Mouse (Mus musculus) cerebellum, adult 2 months (tissue): ENCODE data around the gene Ubtd1. TPM values are rescaled to one million over a fixed set of nuclear protein-coding genes. Genes with fewer than 3 reads are reported as not detected.

ENCODE experiments used
- DNase-seq, 2 experiments: peaks; one replicate each; pipeline ENCODE4 v3.0.0; 2021
- H3K27ac ChIP-seq: fragments of 200-500 bp; 2 replicates; pipeline ENCODE4 v1.5.1; 2012; ENCODE audit warnings: low read length, control low read depth, inconsistent platforms; ENCODE audit not compliant: insufficient read depth
- H3K27me3 ChIP-seq: fragments of 200-500 bp; 2 replicates; pipeline ENCODE4 v1.6.1; 2012; ENCODE audit warnings: inconsistent platforms, mild to moderate bottlenecking, low read length, moderate library complexity; ENCODE audit not compliant: control insufficient read depth, insufficient read depth
- H3K4me1 ChIP-seq: fragments of 200-500 bp; 2 replicates; pipeline ENCODE4 v1.6.1; 2011; ENCODE audit warnings: low read length; ENCODE audit not compliant: control insufficient read depth, insufficient read depth
- H3K4me3 ChIP-seq: fragments of 200-500 bp; replicated peaks from 2 replicates; pipeline ENCODE3; 2011; ENCODE audit warnings: mild to moderate bottlenecking, low read depth, low read length, control low read depth; ENCODE audit not compliant: insufficient read depth
- CTCF ChIP-seq: fragments of 200-500 bp; IDR thresholded peaks from 2 replicates; pipeline ENCODE4 v1.5.1; 2011; ENCODE audit warnings: low read depth, mild to moderate bottlenecking, control low read depth, low read length, moderate library complexity, borderline replicate concordance; ENCODE audit not compliant: insufficient read depth
- POLR2A ChIP-seq: fragments of 200-500 bp; IDR thresholded peaks from 2 replicates; pipeline ENCODE4 v1.6.1; 2011; ENCODE audit warnings: low read length, control low read depth, borderline replicate concordance; ENCODE audit not compliant: insufficient read depth
- WGBS: fragments of 180-500 bp; shearing (Covaris S2); methylation state at CpG from one replicate; pipeline ENCODE4 v1.1.7; 2018; 5-methylcytosine and 5-hydroxymethylcytosine counted together
- polyA plus RNA-seq: library from polyadenylated mRNA; depleted of rRNA; stranded (reverse); fragments of >200 nt; gene quantifications from 2 replicates; pipeline ENCODE4 v1.2.3, GENCODE M21; 2012

The Ubtd1 gene
- polyA plus RNA-seq, 1 experiment = 28.1 TPM

DNA sequence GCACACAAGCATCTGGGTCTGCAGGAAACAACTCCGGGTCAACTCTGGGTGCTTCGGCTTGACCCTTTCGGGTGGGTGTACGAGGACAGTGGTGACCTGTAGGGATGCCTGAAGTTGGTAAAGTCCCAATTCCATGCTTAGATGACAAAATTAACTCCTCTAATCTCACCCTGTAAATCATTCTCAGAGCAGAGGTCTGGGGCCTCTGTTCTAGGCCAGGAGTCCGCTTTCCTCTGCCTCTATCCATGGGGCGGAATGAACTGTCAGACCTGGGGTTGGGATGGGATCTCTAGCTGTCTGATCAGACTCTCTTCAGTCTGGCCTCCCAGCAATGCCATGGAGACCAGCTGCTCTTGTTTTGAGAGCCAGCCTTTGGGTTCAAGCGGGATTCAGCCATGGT is 79.9 kb downstream of the Ubtd1 start:
- Histone ChIP-seq H3K27ac (no peak overlapping the region), H3K27me3 (no peaks in the 10 kb centered on the region), H3K4me1 (no peaks in the 10 kb centered on the region), H3K4me3 (no peak overlapping the region)
- 85% methylated on average over 7 of the region's 7 CpGs for WGBS
- no peak for DNase-seq
- TF ChIP-seq CTCF = no peak
- TF ChIP-seq POLR2A = no peak

DNA sequence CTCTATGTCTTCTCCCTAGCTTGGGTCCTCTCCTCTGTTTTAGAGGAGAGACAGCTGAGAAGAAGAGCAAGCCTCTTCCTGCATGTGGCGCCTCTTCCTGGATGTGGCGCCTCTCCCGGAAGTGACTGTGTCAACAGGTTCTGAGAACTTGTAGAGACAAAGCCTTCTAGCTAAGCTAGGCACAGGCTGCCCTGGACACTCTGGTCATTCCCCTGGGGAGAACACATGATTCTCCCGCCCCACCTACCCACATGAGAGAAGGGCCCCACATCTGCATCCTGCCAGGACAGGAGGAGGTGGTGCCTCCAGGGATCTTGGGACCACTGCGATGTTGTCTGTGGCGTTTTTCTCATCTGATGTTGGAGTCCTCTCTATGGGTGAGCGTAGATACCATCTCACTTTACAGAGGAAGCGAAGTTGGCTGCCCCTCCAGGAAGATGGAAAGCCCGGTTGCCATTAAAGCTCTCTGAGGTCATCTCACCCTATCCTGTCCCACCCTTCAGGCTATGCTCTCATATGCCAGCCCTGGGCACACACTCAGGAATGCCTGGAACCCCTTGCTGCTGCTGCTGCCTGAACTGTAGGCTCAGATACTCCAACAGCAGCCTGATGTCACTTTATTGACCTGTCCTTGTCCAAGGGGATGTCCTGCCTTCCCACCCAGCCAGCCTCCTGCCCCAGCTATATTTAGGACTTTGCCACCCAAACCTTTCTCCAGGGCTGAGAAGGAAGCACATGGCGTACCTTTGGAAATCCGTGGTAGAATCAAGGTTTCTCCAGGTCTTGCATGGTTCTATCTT is 87.1 kb downstream of the Ubtd1 start:
- Histone ChIP-seq H3K4me3 (no peak overlapping the region), H3K27me3 (no peaks in the 10 kb centered on the region), H3K27ac (no peak overlapping the region), H3K4me1 (peaks cover 3% of the 10 kb centered on the region; the same call in 1 of the 2 replicates)
- WGBS = 83% methylated on average over 11 of the region's 11 CpGs
- no peak for TF ChIP-seq POLR2A
- no peak for TF ChIP-seq CTCF
- DNase-seq = no peak

- H3K27me3 ChIP-seq = no peaks in the 10 kb centered on the region
- H3K27ac ChIP-seq = no peak overlapping the region
- H3K4me3 ChIP-seq = no peak overlapping the region
- DNase-seq = peak; percentile 38 to 45
- TF ChIP-seq CTCF (peak; percentile 70; the same call in 1 of the 2 replicates), POLR2A (no peak)
- peaks cover 3% of the 10 kb centered on the region; the same call in 1 of the 2 replicates for H3K4me1 ChIP-seq
- 19% methylated on average over 6 of the region's 6 CpGs for WGBS
Measured at GRCm38 (mm10) chr19:42069241-42069525, 87.6 kb downstream of the Ubtd1 start.

DNA sequence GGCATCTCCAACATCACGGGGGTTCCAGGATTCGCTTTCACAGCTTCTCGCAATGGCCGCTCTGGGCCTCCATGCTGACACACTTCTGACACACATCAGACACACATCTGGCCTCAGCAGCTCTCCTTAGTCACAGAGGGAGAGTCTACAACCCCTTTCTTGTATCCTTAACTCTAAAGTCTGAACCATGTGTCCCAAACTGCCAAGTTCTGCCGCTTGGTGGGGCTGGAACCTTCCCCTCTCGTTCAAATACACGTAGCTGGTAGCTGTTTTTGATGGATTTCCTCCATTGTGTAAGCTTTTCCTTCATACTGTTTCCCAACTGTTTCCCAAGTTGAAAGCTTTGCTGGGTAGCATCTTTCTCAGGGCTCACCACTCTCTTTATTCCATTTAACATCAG is 89.7 kb downstream of the Ubtd1 start:
- H3K4me3 ChIP-seq = no peak overlapping the region
- TF ChIP-seq CTCF (no peak; the same call in 1 of the 2 replicates), POLR2A (no peak)
- H3K27ac ChIP-seq = no peak overlapping the region
- H3K4me1 ChIP-seq = peaks cover 3% of the 10 kb centered on the region; the same call in 1 of the 2 replicates
- H3K27me3 ChIP-seq = no peaks in the 10 kb centered on the region
- 76% methylated on average over 7 of the region's 7 CpGs for WGBS
- no peak for DNase-seq

GRCm38 (mm10) chr19:42071886-42072608 is 90.5 kb downstream of the Ubtd1 start:
- DNase-seq = no peak
- H3K4me3 ChIP-seq = no peak overlapping the region
- no peak overlapping the region for H3K27ac ChIP-seq
- H3K4me1 ChIP-seq = peaks cover 3% of the 10 kb centered on the region; the same call in 1 of the 2 replicates
- no peaks in the 10 kb centered on the region for H3K27me3 ChIP-seq
- TF ChIP-seq CTCF (no peak), POLR2A (no peak)
- 85% methylated on average over 15 of the region's 15 CpGs for WGBS

- H3K4me3 ChIP-seq = no peak overlapping the region
- H3K4me1 ChIP-seq = peaks cover 3% of the 10 kb centered on the region; the same call in 1 of the 2 replicates
- no peak overlapping the region for H3K27ac ChIP-seq
- TF ChIP-seq POLR2A = no peak
- TF ChIP-seq CTCF = peak; percentile 28; the same call in 1 of the 2 replicates
- no peaks in the 10 kb centered on the region for H3K27me3 ChIP-seq
- no peak for DNase-seq
- WGBS = 72% methylated on average over 7 of the region's 7 CpGs
Measured at GRCm38 (mm10) chr19:42072802-42073201, 91.2 kb downstream of the Ubtd1 start.

DNA sequence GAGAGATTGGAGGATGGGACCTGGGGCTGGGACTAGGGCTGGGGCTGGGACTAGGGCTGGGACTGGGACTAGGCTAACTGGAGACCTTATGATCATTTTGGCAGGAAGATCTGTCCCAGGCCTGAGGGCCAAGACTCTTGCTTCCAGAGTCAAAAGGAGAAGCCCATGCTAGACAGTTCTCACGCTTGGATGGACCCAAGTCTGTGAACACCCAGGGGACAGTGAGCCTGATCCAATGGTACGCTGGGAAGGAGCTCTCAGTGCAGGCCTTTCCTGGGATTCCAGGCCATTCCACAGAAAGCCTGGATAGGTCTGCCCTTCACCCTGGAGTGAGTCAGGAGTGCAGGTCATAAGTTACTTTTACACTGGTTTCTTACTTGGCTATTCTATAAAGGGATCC is 93.5 kb downstream of the Ubtd1 start:
- Histone ChIP-seq H3K4me1 (no peaks in the 10 kb centered on the region), H3K27me3 (no peaks in the 10 kb centered on the region), H3K4me3 (no peak overlapping the region), H3K27ac (no peak overlapping the region)
- WGBS = 67% methylated on average over 2 of the region's 2 CpGs
- TF ChIP-seq POLR2A (no peak), CTCF (no peak)
- DNase-seq = no peak

DNA sequence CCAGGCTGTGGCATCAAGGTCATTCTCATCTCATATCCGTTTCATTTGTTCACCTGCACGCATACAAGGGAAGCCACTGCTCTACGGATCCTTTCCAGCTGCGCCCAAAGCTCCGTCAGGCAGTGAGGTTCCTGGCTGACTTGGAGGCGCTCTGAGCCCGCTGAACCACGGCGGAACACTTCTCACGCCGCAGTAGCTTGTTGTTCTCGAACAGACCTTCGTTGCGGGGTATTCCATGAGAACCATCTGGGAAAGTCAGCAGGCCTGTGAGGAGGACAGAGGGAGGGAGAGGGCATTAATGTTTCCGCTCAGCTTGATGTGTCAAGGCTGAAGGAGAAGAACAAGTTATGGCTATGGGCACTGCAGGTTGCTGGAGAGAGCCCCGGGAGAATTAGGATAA is 94.4 kb downstream of the Ubtd1 start:
- no peaks in the 10 kb centered on the region for H3K27me3 ChIP-seq
- H3K4me1 ChIP-seq = no peaks in the 10 kb centered on the region
- H3K4me3 ChIP-seq = no peak overlapping the region
- TF ChIP-seq CTCF = no peak
- DNase-seq = no peak
- no peak overlapping the region for H3K27ac ChIP-seq
- 73% methylated on average over 16 of the region's 16 CpGs for WGBS

DNA sequence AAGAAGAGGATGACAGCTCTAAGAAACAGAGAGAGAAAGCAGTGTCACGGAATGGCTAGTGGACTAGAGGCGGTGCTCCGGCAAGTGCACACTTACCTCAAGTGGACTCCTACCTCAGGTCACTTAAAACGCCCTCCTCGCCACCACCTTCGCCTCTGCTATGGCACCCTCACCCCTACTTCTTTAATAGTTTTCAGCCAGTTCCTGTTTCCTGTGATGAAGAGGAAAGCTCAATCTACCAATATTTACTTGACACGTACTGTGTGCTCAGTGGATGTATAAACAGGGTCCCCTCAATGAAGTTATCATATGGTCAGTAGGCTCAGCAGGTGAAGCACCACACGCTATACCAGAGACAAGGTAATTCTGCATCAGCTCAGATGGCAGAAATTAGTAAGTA is 97.0 kb downstream of the Ubtd1 start:
- no peak for DNase-seq
- WGBS = 92% methylated on average over 8 of the region's 8 CpGs
- Histone ChIP-seq H3K27me3 (no peaks in the 10 kb centered on the region), H3K4me1 (no peaks in the 10 kb centered on the region), H3K4me3 (no peak overlapping the region), H3K27ac (no peak overlapping the region)
- TF ChIP-seq CTCF (no peak), POLR2A (no peak)
